Mouse (Mus musculus) midbrain, embryonic 15.5 days (tissue): ENCODE results near the gene Rbbp8nl. TPM values are rescaled to one million over a fixed set of nuclear protein-coding genes. Genes with fewer than 3 reads are reported as not detected.

Source experiments
- ATAC-seq: fragments of 200-750 bp; cut with Nextera tagmentation; replicated peaks from 2 replicates; pipeline ENCODE4 v1.8.0; 2017; ENCODE audit warnings: moderate TSS enrichment
- H3K27ac ChIP-seq: fragments of 300-500 bp; sonication (generic); 2 replicates; pipeline ENCODE4 v1.5.1; 2015; ENCODE audit warnings: mild to moderate bottlenecking, inconsistent platforms
- H3K27me3 ChIP-seq: fragments of 300-500 bp; sonication (generic); replicated peaks from 2 replicates; pipeline ENCODE4 v1.6.1; 2015; ENCODE audit warnings: inconsistent platforms
- H3K36me3 ChIP-seq: fragments of 300-500 bp; sonication (generic); replicated peaks from 2 replicates; pipeline ENCODE4 v1.6.1; 2015; ENCODE audit warnings: inconsistent platforms
- H3K4me1 ChIP-seq: fragments of 300-500 bp; sonication (generic); 2 replicates; pipeline ENCODE4 v1.6.1; 2015; ENCODE audit warnings: inconsistent platforms
- H3K4me2 ChIP-seq: fragments of 300-500 bp; sonication (generic); 2 replicates; pipeline ENCODE4 v1.6.1; 2015; ENCODE audit warnings: inconsistent platforms, mild to moderate bottlenecking, moderate library complexity
- H3K4me3 ChIP-seq: fragments of 300-500 bp; sonication (generic); 2 replicates; pipeline ENCODE4 v1.5.1; 2015; ENCODE audit warnings: mild to moderate bottlenecking, inconsistent platforms
- H3K9ac ChIP-seq: fragments of 300-500 bp; sonication (generic); 2 replicates; pipeline ENCODE4 v1.6.1; 2015; ENCODE audit warnings: mild to moderate bottlenecking, inconsistent platforms
- H3K9me3 ChIP-seq: fragments of 300-500 bp; sonication (generic); 2 replicates; pipeline ENCODE4 v1.6.1; 2016; ENCODE audit warnings: inconsistent platforms
- WGBS: fragments of 180-500 bp; shearing (Covaris S2); methylation state at CpG from one replicate; pipeline ENCODE4 v1.1.7; 2015; ENCODE audit warnings: mixed read lengths; 5-methylcytosine and 5-hydroxymethylcytosine counted together
- polyA plus RNA-seq: library from polyadenylated mRNA; unstranded; fragments of >200 nt; fragmentation: Nextera tagmentation; extraction: Ambion mirVana; gene quantifications from 2 replicates; pipeline ENCODE4 v1.2.1, GENCODE M21; 2015

The Rbbp8nl gene
- polyA plus RNA-seq, 1 experiment from 2014 or later, result not detected

- 0 out of 2 replicates have a peak, but pooled peaks cover 3% of the 10 kb centered on the region for H3K9me3 ChIP-seq
- no peak overlapping the region for H3K27ac ChIP-seq
- WGBS, result 79% methylated on average over 3 of the region's 3 CpGs
- H3K4me3 ChIP-seq, result no peak overlapping the region
- H3K9ac ChIP-seq, result no peak overlapping the region
- H3K27me3 ChIP-seq, result no peaks in the 10 kb centered on the region
- ATAC-seq, result no peak
- H3K4me2 ChIP-seq, result no peak overlapping the region
- H3K4me1 ChIP-seq, result no peaks in the 10 kb centered on the region
- H3K36me3 ChIP-seq, result no peaks in the 10 kb centered on the region
Measured at GRCm38 (mm10) chr2:180305490-180305889, 15.8 kb upstream of the Rbbp8nl start.

GRCm38 (mm10) chr2:180304554-180304953 lies 14.9 kb upstream of the Rbbp8nl start:
- no peak overlapping the region for H3K4me2 ChIP-seq
- no peaks in the 10 kb centered on the region for H3K36me3 ChIP-seq
- WGBS, result 52% methylated on average over 4 of the region's 4 CpGs
- no peaks in the 10 kb centered on the region for H3K27me3 ChIP-seq
- no peak overlapping the region for H3K9ac ChIP-seq
- no peak overlapping the region for H3K27ac ChIP-seq
- H3K4me3 ChIP-seq, result no peak overlapping the region
- ATAC-seq, result no peak
- H3K4me1 ChIP-seq, result no peaks in the 10 kb centered on the region
- H3K9me3 ChIP-seq, result 0 out of 2 replicates have a peak, but pooled peaks cover 3% of the 10 kb centered on the region

DNA sequence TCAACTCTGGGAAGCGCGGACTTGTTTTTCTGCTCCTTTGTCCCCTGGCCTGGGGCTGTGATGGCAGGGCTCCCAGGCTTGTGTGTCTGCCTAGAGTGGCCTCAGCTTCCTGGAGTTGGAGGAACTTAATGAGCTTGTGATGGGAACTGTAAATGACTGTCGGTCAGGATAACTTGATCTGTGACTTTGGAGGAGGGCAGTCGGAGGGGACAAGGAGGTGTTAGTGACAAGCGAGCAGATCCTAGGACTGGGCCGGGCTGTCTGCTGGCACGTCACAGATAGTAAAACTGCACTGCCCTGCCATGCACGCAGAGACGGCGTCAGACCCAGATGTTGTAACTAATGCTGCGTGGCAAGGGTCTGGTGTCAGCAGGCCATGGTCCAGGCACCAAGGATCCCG lies 13.8 kb upstream of the Rbbp8nl start:
- Histone ChIP-seq H3K27ac (no peak overlapping the region), H3K9ac (no peak overlapping the region), H3K4me3 (no peak overlapping the region), H3K9me3 (0 out of 2 replicates have a peak, but pooled peaks cover 3% of the 10 kb centered on the region), H3K36me3 (no peaks in the 10 kb centered on the region), H3K4me1 (no peaks in the 10 kb centered on the region), H3K4me2 (no peak overlapping the region), H3K27me3 (no peaks in the 10 kb centered on the region)
- 94% methylated on average over 12 of the region's 12 CpGs for WGBS
- no peak for ATAC-seq

GRCm38 (mm10) chr2:180302201-180302600 lies 12.5 kb upstream of the Rbbp8nl start:
- Histone ChIP-seq H3K4me3 (no peak overlapping the region), H3K27ac (no peak overlapping the region)
- WGBS, result 76% methylated on average over 4 of the region's 4 CpGs

GRCm38 (mm10) chr2:180300771-180301170 lies 11.1 kb upstream of the Rbbp8nl start:
- Histone ChIP-seq H3K36me3 (no peaks in the 10 kb centered on the region), H3K9ac (no peak overlapping the region), H3K4me2 (no peak overlapping the region), H3K9me3 (0 out of 2 replicates have a peak, but pooled peaks cover 3% of the 10 kb centered on the region), H3K27me3 (no peaks in the 10 kb centered on the region), H3K4me1 (no peaks in the 10 kb centered on the region), H3K27ac (no peak overlapping the region), H3K4me3 (no peak overlapping the region)
- WGBS, result 60% methylated on average over 5 of the region's 5 CpGs
- no peak for ATAC-seq

More at GRCm38 (mm10) chr2:180302201-180302600, 12.5 kb upstream of the Rbbp8nl start:
- ATAC-seq, result no peak
- Histone ChIP-seq H3K27me3 (no peaks in the 10 kb centered on the region), H3K36me3 (no peaks in the 10 kb centered on the region), H3K4me1 (no peaks in the 10 kb centered on the region), H3K9me3 (0 out of 2 replicates have a peak, but pooled peaks cover 3% of the 10 kb centered on the region), H3K9ac (no peak overlapping the region), H3K4me2 (no peak overlapping the region)

DNA sequence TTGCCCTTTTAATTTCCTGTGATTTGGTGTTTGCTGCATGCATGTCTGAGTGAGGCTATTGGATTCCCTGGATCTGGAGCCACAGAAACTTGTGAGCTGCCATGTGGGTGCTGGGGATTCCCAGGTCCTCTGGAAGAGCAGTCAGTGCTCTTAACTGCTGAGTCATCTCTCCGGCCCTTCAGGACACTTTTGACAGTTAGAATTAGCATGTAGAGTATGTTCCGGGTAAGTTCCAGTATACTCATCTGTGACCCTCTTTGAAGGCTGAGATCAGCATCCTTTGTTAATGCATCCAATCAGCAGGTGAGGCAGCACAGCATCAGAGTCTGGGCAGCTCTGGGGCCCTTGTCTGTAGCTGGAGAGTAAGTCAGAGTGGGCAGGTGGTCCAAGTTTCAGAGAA lies 10.6 kb upstream of the Rbbp8nl start:
- Histone ChIP-seq H3K27me3 (no peaks in the 10 kb centered on the region), H3K36me3 (no peaks in the 10 kb centered on the region), H3K4me1 (no peaks in the 10 kb centered on the region), H3K27ac (no peak overlapping the region), H3K4me2 (no peak overlapping the region), H3K4me3 (no peak overlapping the region), H3K9ac (no peak overlapping the region), H3K9me3 (0 out of 2 replicates have a peak, but pooled peaks cover 3% of the 10 kb centered on the region)
- no peak for ATAC-seq
- WGBS, result 75% methylated on average over 2 of the region's 2 CpGs

DNA sequence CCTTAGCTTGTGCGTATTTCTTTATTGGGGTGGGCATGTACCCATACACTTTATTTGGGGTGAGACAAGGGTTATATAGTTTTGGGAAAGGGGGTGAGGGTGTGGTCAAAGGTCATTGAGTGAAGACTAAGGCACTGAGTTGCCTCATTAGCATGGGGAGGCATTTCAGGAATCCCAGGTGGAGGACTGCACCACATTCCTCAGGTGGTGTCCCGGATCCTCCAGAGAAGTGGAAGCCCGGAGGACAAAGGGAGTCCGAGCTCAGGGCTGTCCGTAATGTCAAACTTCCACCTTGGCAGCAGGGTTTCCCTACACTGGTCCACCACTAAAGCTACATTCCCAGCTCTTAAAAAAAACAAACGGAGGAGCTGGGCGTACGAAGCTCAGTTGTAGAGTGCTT lies 3.2 kb upstream of the Rbbp8nl start:
- Histone ChIP-seq H3K4me3 (no peak overlapping the region), H3K27me3 (no peaks in the 10 kb centered on the region), H3K4me2 (no peak overlapping the region), H3K36me3 (no peaks in the 10 kb centered on the region), H3K27ac (no peak overlapping the region), H3K9ac (no peak overlapping the region), H3K9me3 (no peaks in the 10 kb centered on the region), H3K4me1 (no peaks in the 10 kb centered on the region)
- no peak for ATAC-seq
- 81% methylated on average over 8 of the region's 8 CpGs for WGBS

DNA sequence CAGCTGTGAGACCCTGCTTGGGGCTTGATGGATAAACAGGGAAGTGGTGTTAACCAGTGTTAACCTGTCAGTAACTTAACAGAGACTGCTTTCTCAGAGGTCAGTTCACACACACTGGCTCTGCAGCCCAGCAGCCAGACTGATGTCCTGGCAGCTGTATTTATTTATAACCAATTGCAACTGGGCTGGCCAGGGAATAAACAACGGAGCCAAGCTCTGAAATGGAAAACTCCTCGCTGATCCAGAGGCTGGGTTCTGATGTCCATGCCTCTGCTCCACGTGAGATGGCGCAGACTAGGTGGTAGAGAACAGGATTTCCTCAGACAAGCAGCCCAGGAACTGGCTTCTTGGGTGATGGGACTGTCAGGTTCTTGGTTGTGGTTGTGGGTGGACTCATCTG lies 2.3 kb upstream of the Rbbp8nl start:
- no peak overlapping the region for H3K27ac ChIP-seq
- H3K27me3 ChIP-seq, result no peaks in the 10 kb centered on the region
- ATAC-seq, result no peak
- no peaks in the 10 kb centered on the region for H3K36me3 ChIP-seq
- H3K4me3 ChIP-seq, result no peak overlapping the region
- H3K9ac ChIP-seq, result no peak overlapping the region
- no peak overlapping the region for H3K4me2 ChIP-seq
- H3K9me3 ChIP-seq, result no peaks in the 10 kb centered on the region
- 84% methylated on average over 4 of the region's 4 CpGs for WGBS
- H3K4me1 ChIP-seq, result no peaks in the 10 kb centered on the region

DNA sequence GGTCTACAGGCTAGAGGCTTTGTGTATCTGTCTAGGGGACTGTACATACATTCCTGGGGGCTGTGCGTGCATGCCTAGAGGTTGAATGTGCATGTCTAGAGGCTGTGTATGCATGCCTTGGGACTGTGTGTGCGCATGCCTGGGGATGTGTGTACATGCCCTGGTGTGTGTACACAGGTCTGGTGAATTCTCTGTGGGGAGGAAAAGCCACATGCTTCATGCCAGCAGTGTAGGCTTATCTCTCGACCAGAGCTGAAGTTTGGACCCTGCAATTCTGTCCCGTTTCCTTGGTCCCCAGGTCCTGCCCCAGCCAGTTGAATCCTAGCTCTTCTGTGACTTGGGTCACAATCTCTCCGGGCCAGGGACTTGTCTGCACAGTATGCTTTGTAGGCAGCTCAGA lies 1.9 kb upstream of the Rbbp8nl start:
- Histone ChIP-seq H3K36me3 (no peaks in the 10 kb centered on the region), H3K9me3 (no peaks in the 10 kb centered on the region), H3K4me3 (no peak overlapping the region), H3K4me2 (no peak overlapping the region), H3K27ac (no peak overlapping the region), H3K4me1 (no peaks in the 10 kb centered on the region), H3K9ac (no peak overlapping the region), H3K27me3 (no peaks in the 10 kb centered on the region)
- WGBS, result 85% methylated on average over 5 of the region's 5 CpGs
- no peak for ATAC-seq

- Histone ChIP-seq H3K27me3 (no peaks in the 10 kb centered on the region), H3K36me3 (no peaks in the 10 kb centered on the region), H3K27ac (no peak overlapping the region), H3K9ac (no peak overlapping the region), H3K9me3 (no peaks in the 10 kb centered on the region), H3K4me3 (no peak overlapping the region), H3K4me2 (no peak overlapping the region), H3K4me1 (no peaks in the 10 kb centered on the region)
- 65% methylated on average over 6 of the region's 6 CpGs for WGBS
- ATAC-seq, result no peak
Measured at GRCm38 (mm10) chr2:180290503-180290902, 824 bp upstream of the Rbbp8nl start.

- H3K4me3 ChIP-seq, result no peak overlapping the region
- 70% methylated on average over 11 of the region's 11 CpGs for WGBS
- H3K4me2 ChIP-seq, result no peak overlapping the region
- no peaks in the 10 kb centered on the region for H3K36me3 ChIP-seq
- H3K27me3 ChIP-seq, result no peaks in the 10 kb centered on the region
- no peaks in the 10 kb centered on the region for H3K4me1 ChIP-seq
- no peak overlapping the region for H3K9ac ChIP-seq
- H3K27ac ChIP-seq, result no peak overlapping the region
- no peaks in the 10 kb centered on the region for H3K9me3 ChIP-seq
- ATAC-seq, result no peak
Measured at GRCm38 (mm10) chr2:180288966-180289365, 713 bp downstream of the Rbbp8nl start.

GRCm38 (mm10) chr2:180279321-180279720 lies 10.4 kb downstream of the Rbbp8nl start:
- ATAC-seq, result no peak

GRCm38 (mm10) chr2:180277773-180278320 lies 11.8 kb downstream of the Rbbp8nl start:
- no peaks in the 10 kb centered on the region for H3K36me3 ChIP-seq
- no peaks in the 10 kb centered on the region for H3K9me3 ChIP-seq
- 0 out of 2 replicates have a peak, but pooled peaks cover 3% of the 10 kb centered on the region for H3K27me3 ChIP-seq
- 80% methylated on average over 8 of the region's 8 CpGs for WGBS
- no peak overlapping the region for H3K9ac ChIP-seq
- no peak overlapping the region for H3K4me2 ChIP-seq
- H3K27ac ChIP-seq, result no peak overlapping the region
- ATAC-seq, result no peak
- H3K4me3 ChIP-seq, result no peak overlapping the region
- H3K4me1 ChIP-seq, result peaks cover 7% of the 10 kb centered on the region

More at GRCm38 (mm10) chr2:180279321-180279720, 10.4 kb downstream of the Rbbp8nl start:
- Histone ChIP-seq H3K4me2 (no peak overlapping the region), H3K4me3 (no peak overlapping the region), H3K27me3 (0 out of 2 replicates have a peak, but pooled peaks cover 3% of the 10 kb centered on the region), H3K4me1 (peaks cover 3% of the 10 kb centered on the region), H3K9me3 (no peaks in the 10 kb centered on the region), H3K36me3 (no peaks in the 10 kb centered on the region), H3K27ac (no peak overlapping the region), H3K9ac (no peak overlapping the region)
- 85% methylated on average over 8 of the region's 8 CpGs for WGBS
